Mouse (Mus musculus): Measurements from ENCODE around the gene Mrnip. TPM values are rescaled to one million over a fixed set of nuclear protein-coding genes. Genes with fewer than 3 reads are reported as not detected.
A peak's percentile ranks its signal among the peaks of the same experiment; 100 is the strongest.

Mrnip gene
- total RNA-seq, 2 experiments from 2014 or later = 2.4 to 2.6 TPM

DNA sequence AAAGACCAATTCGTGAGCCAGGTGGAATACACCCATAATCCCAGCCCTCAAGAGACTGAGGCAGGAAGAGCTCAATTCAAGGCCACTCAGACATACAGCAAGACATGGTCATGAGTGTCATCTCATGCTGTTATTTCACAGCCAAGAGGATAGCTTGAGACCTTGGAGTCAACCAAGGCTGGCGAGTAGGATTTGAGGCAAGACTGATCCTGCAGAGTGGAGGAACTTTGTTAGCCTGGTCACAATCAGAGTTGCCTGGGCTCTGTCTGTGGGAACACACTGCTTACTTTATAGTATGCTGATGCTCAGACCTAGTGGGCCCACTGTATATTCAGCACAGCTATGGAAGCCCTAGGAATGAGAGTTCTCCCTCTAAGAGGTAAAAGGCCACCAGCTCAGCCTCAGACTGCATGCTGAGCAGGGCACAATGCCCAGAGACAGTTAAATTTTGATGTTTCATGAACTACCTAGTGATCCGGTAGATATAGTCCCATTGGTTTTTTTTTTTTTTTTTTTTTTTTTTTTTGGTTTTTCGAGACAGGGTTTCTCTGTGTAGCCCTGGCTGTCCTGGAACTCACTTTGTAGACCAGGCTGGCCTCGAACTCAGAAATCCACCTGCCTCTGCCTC, 24.1 kb downstream of the Mrnip start:
- intact Hi-C loops (cut with DNase I) = no loop called here
- DNase-seq = no peak

GRCm38 (mm10) chr11:50198916-50199315, 24.7 kb downstream of the Mrnip start:
- no peak for DNase-seq
- intact Hi-C loops (cut with DNase I) = no loop called here

DNA sequence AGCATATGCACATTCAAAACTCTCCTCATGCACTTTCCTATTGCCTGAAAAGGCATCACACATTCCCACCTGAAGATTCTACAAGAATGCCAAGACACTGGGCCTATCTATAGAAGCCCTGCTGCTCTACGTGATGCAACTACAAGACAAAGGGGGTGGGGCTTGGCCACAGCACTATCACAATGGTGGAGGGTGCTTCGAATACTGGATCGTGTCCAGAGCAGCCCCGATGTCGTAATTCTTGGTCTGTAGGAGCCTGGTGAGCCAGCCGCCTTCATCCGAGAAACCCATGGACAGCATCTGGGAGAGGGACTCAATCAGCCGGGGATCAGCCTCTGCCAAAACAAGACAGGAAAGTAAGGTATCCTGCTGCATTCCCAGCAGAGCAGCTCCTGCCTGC, 26.4 kb downstream of the Mrnip start:
- DNase-seq = no peak
- intact Hi-C loops (cut with DNase I) = no loop called here

DNA sequence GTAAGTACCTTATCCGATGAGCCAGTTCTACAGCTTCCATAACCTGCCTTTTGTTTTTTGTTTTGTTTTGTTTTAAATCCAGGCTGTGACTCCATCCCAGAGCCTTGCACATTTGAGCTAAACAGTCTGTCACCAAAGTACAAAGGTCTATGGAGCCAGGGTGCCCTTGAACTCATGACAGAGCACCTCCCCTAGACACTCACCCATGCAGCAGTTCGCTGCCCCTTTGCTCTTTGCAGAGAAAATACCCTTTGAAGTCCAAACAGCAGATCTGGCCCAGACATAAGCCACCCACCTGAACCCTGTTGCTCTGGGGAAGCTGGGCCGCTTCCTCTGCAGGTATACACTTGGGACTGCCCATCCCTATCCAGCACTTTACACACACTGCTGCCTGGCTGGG, 27.3 kb downstream of the Mrnip start:
- no peak for DNase-seq
- intact Hi-C loops (cut with DNase I) = no loop called here

GRCm38 (mm10) chr11:50203302-50203827, 29.1 kb downstream of the Mrnip start:
- DNase-seq = no peak
- intact Hi-C loops (cut with DNase I) = no loop called here

- no peak for DNase-seq
- intact Hi-C loops (cut with DNase I) = no loop called here
Measured at GRCm38 (mm10) chr11:50205434-50205833, 31.2 kb downstream of the Mrnip start.

DNA sequence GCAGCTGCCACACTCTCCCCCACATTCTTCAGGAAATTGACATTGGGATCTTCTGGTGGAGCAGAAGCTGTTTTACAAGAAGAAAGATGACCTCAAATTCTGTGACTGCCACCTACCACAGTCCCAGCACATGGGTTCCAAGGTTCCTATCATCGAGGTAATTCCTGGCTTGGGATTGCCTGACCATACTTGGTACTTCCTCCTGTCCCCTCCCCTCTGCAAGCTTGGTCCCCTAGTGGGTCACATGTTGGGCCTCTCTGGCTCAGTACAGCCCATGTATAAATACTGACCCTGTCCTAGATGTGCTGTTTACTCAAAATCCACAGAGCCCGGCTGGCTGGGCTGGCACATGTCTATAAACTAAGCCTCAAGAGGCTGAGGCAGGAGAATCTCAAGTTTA, 31.8 kb downstream of the Mrnip start:
- intact Hi-C loops (cut with DNase I) = no loop called here

DNA sequence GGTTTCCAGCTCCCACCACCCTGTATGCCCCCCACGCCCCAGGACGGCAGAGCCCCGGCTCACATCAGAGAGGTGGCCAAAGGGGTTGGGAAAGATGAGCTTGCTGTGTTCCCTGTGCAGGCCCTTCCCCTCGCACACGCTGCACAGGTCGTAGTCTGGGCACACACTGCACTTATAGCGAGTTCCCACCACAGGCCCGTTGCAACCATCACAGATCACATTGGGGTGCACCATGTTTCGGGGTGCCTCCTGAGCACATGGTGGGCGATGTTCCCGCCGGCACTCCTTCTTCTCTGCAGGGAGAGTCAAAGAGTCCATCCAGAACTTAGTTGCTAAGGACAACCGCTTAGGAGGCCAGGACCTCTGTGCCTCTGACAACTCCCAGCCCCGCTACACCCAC, 33.1 kb downstream of the Mrnip start:
- intact Hi-C loops (cut with DNase I) = no loop called here
- DNase-seq = no peak

More for the DNA sequence above, 31.8 kb downstream of the Mrnip start:
- DNase-seq = no peak

GRCm38 (mm10) chr11:50208039-50208438, 33.8 kb downstream of the Mrnip start:
- intact Hi-C loops (cut with DNase I) = no loop called here
- DNase-seq = no peak

DNA sequence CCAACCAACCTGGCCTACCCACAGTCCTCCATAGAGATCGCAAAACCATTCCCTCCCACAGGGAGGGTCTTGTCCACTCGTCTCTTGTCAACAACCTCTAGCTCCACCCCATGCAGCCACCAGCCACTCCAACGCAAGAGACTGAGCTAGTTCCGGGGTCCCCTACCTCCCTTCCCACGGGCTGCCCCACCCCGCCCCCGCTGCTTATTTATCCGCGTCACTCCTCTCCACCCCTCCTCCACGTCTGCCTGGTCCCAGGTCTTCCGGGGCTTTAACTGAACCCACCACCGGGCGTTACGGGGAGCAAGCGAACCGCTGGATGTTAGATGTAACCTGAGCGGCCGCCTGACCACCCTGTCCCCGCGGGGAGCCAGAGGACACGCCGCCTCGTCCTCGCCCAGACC, 35.9 kb downstream of the Mrnip start:
- peak; percentile 76 to 91 for DNase-seq
- intact Hi-C loops (cut with DNase I) = loop anchor here (2.0 kb wide), 1 partner anchor 15 kb away; no protein-coding TSS in a partner anchor

DNA sequence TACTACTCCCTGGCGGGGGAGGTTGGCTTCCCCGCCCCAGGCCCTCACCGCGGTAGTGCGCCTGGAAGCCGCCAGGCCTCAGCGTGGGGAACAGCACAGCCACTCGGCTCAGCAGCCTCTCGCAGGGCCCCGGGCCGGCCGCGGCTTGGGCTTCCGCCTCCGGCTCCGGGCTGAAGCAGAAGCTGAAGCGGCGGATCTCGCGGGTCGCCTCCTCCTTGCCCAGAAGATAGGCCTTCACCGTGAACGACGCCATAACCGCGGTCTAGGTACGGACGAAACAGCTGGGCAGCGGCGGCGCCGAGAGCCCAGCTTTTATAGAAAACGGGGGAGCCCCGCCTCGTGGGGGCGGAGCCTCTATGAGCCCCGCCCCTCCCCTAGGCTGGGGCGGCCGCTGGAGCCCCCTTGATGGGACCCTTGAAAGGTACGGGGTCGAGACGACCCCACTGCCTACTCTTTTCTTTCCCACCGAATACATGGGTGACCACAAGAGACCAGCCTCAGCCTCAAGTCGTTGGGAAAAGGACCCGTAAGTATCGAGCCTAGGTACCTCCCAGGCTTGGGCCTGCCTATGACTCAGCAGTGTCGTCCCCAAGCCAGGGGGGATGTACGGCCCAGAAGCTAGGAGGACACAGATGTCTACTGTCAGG, 36.4 kb downstream of the Mrnip start, which contains the start of the genes Sqstm1 and Mgat4b:
Sqstm1 (minus strand) TSS at position 323 of the 647 bp plus-strand sequence.
Mgat4b (plus strand) TSS at position 386 of the 647 bp plus-strand sequence.
- intact Hi-C loops (cut with DNase I) = loop anchor here (2.0 kb wide), 1 partner anchor 14 kb away; no protein-coding TSS in a partner anchor
- peak; percentile 77 to 88 for DNase-seq

DNA sequence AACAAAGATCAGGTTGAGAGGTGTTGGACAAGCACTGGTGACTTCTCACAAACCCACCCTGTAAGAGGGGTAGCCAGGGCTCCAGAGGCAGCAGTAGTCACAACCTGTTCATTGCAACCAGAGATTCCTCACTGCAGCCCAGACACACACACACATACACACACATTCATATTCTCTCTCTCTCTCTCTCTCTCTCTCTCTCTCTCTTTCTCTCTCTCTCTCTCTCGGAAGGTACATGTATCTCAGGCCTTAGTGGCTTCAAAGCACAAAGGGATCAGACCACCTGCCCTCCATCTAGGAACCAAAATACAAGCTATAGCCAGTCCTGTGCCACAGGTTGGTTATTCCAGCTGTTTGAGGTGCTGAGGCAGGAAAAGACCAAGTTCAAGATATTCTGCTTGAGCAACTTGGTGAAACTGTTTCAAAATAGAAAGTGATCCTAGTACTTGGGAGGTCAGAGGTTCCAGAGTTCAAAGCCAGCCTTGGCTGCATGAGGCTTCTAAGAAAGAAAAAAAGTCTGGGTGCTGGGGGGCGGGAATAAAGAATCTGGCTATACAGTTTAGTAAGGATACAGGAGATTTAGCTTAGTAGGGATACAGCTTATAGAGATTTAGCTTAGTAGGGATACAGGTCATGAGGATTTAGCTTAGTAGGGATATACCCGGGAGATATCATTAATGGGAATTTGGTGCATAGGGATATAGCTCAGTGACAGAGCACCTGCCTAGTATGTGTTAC, 37.2 kb downstream of the Mrnip start:
- intact Hi-C loops (cut with DNase I) = loop anchor here (2.0 kb wide), 1 partner anchor 13 kb away; no protein-coding TSS in a partner anchor

DNA sequence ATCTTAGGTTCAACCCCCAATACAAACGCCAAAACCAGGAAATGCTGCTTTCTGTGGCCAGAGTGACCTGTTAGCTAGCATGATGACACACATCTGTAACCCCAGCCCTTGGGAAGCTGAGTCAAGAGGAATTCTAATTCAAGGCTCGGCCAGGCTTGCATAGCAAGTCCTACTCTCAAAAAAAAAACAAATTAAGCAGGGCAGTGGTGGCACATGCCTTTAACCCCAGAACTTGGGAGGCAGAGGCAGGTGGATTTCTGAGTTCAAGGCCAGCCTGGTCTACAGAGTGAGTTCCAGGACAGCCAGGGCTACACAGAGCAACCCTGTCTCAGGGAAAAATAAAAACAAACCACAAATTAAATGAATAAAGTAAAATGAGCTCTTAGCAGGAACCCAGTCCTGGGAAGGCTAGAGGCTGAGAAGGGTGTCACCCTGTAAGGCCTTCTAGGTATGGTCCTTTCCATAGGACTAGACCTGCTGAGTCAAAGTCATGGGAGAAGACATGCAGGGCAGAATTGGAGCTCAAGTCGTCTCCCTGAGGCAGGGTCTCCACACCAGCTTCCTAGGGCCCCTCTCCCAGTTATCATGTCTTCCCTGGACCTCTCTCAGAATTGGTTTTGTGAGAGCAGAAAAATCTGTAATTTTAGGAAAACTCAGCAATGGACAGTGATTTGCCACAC, 38.0 kb downstream of the Mrnip start:
- intact Hi-C loops (cut with DNase I) = no loop called here
- no peak for DNase-seq

More for the DNA sequence above, 37.2 kb downstream of the Mrnip start:
- DNase-seq = no peak

- intact Hi-C loops (cut with DNase I) = no loop called here
- DNase-seq = peak; percentile 74 to 79
Measured at GRCm38 (mm10) chr11:50212848-50213758, 38.9 kb downstream of the Mrnip start.

DNA sequence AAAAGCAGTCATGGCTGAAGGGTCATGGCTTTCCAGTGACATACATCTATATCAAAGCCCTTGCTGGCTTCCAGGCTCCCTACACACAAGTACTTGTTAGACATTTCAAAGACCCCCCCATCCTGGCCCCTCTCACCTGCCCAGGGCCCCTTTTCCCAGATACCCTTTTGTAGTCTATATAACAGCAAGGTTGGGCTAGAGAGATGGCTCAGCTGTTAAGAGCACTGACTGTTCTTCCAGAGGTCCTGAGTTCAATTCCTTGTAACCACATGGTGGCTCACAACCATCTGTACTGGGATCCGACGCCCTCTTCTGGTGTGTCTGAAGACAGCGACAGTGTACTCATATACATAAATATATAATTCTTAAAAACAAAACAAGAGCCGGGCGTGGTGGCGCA, 40.4 kb downstream of the Mrnip start:
- no peak for DNase-seq
- intact Hi-C loops (cut with DNase I) = no loop called here

- intact Hi-C loops (cut with DNase I) = no loop called here
- DNase-seq = no peak
Measured at GRCm38 (mm10) chr11:50215633-50216032, 41.4 kb downstream of the Mrnip start.

DNA sequence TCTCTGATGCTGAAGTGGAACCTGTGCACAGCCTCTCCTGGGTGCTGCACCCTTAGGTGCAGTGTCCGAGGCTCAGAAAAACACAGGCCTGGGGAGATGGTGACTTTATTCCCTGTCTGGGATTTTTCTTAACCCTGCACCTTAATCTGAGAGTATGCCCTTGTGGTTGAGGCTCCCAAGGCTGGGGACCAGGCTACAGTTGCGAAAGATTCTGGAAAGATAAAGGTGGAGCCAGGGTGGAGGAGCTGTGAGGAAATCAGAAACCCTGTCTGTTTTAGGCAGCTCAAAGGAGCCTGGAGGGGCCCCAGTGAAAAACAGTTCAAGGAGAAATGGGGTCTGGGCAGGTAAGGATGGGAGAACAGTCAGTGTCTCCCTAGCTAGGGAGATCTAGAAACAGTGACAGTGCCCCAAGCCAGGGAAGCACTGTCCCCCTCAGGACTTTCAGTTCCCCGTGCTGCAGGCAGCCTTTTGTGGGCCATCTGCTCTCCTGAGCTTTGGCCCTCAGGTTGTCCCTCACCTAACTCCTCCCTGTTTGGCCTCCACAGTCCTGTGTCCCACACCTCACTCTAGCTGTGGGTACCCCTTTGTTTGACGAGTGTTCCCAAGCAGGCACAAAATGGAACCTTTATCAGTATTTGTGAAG, 42.6 kb downstream of the Mrnip start:
- intact Hi-C loops (cut with DNase I) = no loop called here
- no peak for DNase-seq

DNA sequence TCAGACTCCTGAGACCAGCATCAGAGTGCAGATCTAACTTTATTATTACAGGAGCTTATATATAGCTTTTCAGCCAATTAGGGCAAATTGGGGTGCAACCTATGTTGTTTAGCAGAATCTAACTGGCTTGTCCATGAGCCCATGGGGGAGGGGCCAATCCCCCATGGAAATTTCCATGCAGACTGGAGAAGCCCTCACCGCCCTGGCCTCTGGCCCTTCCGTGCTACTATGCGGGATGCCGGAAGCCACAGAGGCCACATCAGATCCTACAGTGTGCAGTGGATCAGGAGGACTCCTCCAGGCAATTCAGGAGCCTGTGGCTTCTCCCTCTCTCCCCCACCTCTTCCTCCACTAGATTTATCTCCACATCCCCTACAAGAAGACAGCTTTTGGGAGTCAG, 43.6 kb downstream of the Mrnip start:
- intact Hi-C loops (cut with DNase I) = no loop called here
- no peak for DNase-seq

DNA sequence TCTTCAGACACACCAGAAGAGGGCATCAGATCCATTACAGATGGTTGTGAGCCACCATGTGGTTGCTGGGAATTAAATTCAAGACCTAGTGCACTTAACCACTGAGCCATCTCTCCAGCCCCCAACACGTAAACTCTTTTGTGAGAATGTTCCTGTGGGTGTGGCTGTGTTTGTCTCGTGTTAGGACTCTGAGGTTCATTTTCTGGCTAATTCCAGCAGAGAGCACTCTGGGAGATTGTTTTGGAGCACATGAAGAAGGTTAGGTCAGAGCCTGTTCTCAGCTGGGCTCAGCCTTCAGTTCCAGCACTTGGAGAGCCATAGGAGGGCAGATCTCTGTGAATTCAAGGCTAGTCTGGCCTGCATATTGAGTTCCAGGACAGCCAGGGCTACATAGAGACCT, 45.6 kb downstream of the Mrnip start:
- DNase-seq = no peak
- intact Hi-C loops (cut with DNase I) = no loop called here
